ENCODE assay signal across 8 mouse cellular contexts in genomic region chr15:65567931-65568330, GRCm38 (mm10).
"Had no signal": no experiment of that assay in that cellular context is flagged by ENCODE, and none has a peak within 500 bp of the region (broad histone marks: within the 10 kb centered on the region; RNA-seq: fewer than 3 reads in every experiment).

No protein-coding gene starts in this region.

- DNase-seq: liver, postnatal 0 days; lung, adult 2 months; lung, postnatal 14 days; lung, postnatal 36 days; right cerebral cortex, postnatal 25 days; thymus, adult 2 months; thymus, postnatal 25 days; thymus, postnatal 4 days had no signal
